Mouse (Mus musculus): Measurements from ENCODE around the gene Fto. TPM values are rescaled to one million over a fixed set of nuclear protein-coding genes. Genes with fewer than 3 reads are reported as not detected.

The Fto gene
- polyA plus RNA-seq, 1 experiment, result 11.9 TPM

DNA sequence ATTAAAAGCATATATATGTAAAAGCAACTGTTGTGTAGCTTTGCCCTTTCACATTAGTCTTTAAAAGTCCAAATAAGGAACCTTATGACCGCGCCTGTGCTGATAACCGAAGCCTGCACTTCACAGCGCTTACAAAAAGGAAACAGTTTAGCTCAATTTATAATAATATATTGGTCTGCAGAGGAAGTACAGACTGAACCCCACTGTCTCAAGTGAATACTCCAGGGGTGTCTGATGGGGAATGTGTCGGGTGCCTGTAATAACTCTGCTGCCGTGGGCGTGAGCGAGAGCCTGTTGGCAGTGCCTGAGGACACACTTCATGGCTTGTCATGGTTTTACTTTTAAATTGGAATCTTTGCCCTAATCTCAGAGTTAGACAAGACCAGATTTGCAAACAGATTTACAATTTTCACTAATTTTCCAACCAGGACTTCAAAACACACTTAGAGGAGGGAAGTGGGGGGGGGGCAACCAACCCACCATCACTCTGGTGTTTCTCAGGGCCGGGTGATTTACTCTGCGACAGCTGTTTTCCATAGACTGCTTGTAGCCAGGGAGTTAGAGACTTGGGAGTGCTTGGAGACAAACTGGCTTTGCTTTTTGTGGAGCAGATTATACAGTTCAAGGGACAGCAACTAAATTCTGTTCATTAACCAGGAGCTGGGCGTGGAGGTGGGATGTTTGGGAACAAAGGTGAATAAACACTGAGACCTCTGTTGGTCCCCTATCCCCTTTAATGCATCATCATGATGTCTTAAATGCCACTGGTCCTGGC lies 131.5 kb downstream of the Fto start:
- no peak for DNase-seq (ENCODE audit: low read depth in 1 of 2, low spot score in 2 of 2)

DNA sequence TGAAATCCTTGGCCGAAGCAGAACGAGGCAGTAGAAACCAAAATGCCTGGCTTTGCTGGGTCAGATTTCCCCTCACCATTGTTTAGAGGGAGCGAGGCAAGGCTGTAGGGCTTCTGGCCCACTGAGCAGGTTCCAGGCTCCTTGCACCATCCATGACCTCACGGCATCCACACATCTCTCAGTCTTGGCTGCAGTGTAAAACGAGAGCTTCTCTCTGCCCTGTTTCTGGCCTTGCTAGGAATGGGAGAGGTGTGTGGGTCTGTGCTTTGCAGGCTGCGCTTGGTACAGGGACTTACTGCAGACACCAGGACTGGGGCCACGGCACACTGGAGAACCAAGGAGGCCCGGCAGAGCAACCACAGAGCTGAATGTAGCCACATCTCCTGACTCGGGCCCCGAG lies 132.2 kb downstream of the Fto start:
- 91% methylated on average over 10 of the region's 10 CpGs for WGBS
- TF ChIP-seq POLR2A (IDR thresholded peaks at IDR 0.05; ENCODE audit: low read depth, low read length), result no peak
- no peak for TF ChIP-seq CTCF (IDR thresholded peaks at IDR 0.05; ENCODE audit: extremely low read depth, insufficient read depth, insufficient read length, insufficient replicate concordance)

More for the DNA sequence above, 131.5 kb downstream of the Fto start:
- no peak for TF ChIP-seq POLR2A (IDR thresholded peaks at IDR 0.05; ENCODE audit: low read depth, low read length)
- no peak for TF ChIP-seq CTCF (IDR thresholded peaks at IDR 0.05; ENCODE audit: extremely low read depth, insufficient read depth, insufficient read length, insufficient replicate concordance)
- H3K4me3 ChIP-seq (ENCODE audit: extremely low read depth, insufficient read depth, insufficient read length), result no peak overlapping the region
- no peaks in the 10 kb centered on the region for H3K4me1 ChIP-seq (ENCODE audit: control insufficient read depth, insufficient read depth, insufficient read length)
- 91% methylated on average over 11 of the region's 11 CpGs for WGBS
- H3K27ac ChIP-seq (ENCODE audit: insufficient read depth, low read length), result no peak overlapping the region
- H3K27me3 ChIP-seq (ENCODE audit: control insufficient read depth, insufficient read depth, low read length), result no peaks in the 10 kb centered on the region
- peaks cover 1% of the 10 kb centered on the region; the same call in 1 of the 2 replicates for H3K36me3 ChIP-seq (ENCODE audit: control insufficient read depth, insufficient read depth, low read length)

DNA sequence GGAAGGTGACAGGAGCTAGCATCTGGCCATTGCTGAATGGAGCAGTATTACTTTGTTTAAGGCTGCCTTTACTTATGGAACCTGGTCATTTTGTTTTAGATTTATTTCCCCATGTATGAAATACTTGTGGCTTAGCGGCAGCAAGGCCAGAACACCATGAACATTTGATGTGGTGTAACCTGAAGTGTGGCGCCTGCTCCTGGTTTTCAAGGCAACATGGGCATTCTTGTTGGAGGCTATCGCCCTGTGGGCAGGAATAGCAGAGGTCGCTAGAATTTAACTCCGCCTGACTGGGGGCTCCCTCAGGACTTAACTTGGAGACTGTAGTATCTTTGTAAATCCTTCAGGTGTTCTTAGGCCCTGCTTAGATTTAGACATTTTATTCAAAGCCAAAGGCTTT lies 132.7 kb downstream of the Fto start:
- no peak overlapping the region for H3K27ac ChIP-seq (ENCODE audit: insufficient read depth, low read length)

More for the DNA sequence above, 132.2 kb downstream of the Fto start:
- H3K4me3 ChIP-seq (ENCODE audit: extremely low read depth, insufficient read depth, insufficient read length), result no peak overlapping the region
- no peaks in the 10 kb centered on the region for H3K27me3 ChIP-seq (ENCODE audit: control insufficient read depth, insufficient read depth, low read length)
- no peak for DNase-seq (ENCODE audit: low read depth in 1 of 2, low spot score in 2 of 2)
- no peak overlapping the region for H3K27ac ChIP-seq (ENCODE audit: insufficient read depth, low read length)
- H3K36me3 ChIP-seq (ENCODE audit: control insufficient read depth, insufficient read depth, low read length), result peaks cover 1% of the 10 kb centered on the region; the same call in 1 of the 2 replicates
- H3K4me1 ChIP-seq (ENCODE audit: control insufficient read depth, insufficient read depth, insufficient read length), result no peaks in the 10 kb centered on the region

DNA sequence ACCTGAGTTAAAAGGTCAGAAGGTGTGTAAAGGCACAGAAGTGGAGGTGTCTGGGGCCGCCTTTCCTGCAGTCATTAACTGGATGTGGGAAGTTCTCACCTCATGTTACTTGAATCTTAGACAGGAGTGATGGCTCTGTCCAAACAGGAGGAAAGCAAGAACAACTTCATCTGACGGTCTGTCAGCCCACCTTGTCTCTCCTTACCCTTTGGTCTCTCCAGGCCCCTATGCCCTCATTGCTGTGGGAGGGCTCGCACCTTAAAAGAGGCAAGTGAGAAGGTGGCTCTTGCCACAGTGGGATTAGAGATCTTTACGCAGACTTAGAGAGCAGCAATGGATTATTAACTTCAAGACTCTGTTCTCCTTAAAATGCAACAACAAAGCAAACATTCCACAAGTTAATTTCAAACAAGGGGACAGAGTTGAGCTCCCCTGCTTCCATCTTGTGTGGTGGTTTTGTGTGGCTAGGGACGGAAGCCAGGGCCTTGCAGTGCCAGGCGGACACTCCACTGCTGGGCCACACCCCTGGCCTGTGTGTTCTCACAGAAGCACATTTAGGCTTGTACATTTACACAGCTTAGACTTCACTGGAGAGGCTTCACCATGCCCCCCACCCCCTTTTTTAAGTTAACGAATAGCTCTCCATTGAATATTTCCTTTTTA lies 135.5 kb downstream of the Fto start:
- H3K27ac ChIP-seq (ENCODE audit: insufficient read depth, low read length), result no peak overlapping the region
- H3K36me3 ChIP-seq (ENCODE audit: control insufficient read depth, insufficient read depth, low read length), result no peaks in the 10 kb centered on the region
- WGBS, result 96% methylated on average over 7 of the region's 7 CpGs
- H3K4me1 ChIP-seq (ENCODE audit: control insufficient read depth, insufficient read depth, insufficient read length), result no peaks in the 10 kb centered on the region
- DNase-seq (ENCODE audit: low read depth in 1 of 2, low spot score in 2 of 2), result no peak
- H3K4me3 ChIP-seq (ENCODE audit: extremely low read depth, insufficient read depth, insufficient read length), result no peak overlapping the region
- TF ChIP-seq CTCF (IDR thresholded peaks at IDR 0.05; ENCODE audit: extremely low read depth, insufficient read depth, insufficient read length, insufficient replicate concordance) (no peak), POLR2A (IDR thresholded peaks at IDR 0.05; ENCODE audit: low read depth, low read length) (no peak)
- H3K27me3 ChIP-seq (ENCODE audit: control insufficient read depth, insufficient read depth, low read length), result no peaks in the 10 kb centered on the region

More for the DNA sequence above, 132.7 kb downstream of the Fto start:
- DNase-seq (ENCODE audit: low read depth in 1 of 2, low spot score in 2 of 2), result no peak
- TF ChIP-seq CTCF (IDR thresholded peaks at IDR 0.05; ENCODE audit: extremely low read depth, insufficient read depth, insufficient read length, insufficient replicate concordance), result no peak
- TF ChIP-seq POLR2A (IDR thresholded peaks at IDR 0.05; ENCODE audit: low read depth, low read length), result no peak
- 95% methylated on average over 5 of the region's 5 CpGs for WGBS
- no peak overlapping the region for H3K4me3 ChIP-seq (ENCODE audit: extremely low read depth, insufficient read depth, insufficient read length)
- no peaks in the 10 kb centered on the region for H3K27me3 ChIP-seq (ENCODE audit: control insufficient read depth, insufficient read depth, low read length)
- H3K36me3 ChIP-seq (ENCODE audit: control insufficient read depth, insufficient read depth, low read length), result peaks cover 1% of the 10 kb centered on the region; the same call in 1 of the 2 replicates
- no peaks in the 10 kb centered on the region for H3K4me1 ChIP-seq (ENCODE audit: control insufficient read depth, insufficient read depth, insufficient read length)

DNA sequence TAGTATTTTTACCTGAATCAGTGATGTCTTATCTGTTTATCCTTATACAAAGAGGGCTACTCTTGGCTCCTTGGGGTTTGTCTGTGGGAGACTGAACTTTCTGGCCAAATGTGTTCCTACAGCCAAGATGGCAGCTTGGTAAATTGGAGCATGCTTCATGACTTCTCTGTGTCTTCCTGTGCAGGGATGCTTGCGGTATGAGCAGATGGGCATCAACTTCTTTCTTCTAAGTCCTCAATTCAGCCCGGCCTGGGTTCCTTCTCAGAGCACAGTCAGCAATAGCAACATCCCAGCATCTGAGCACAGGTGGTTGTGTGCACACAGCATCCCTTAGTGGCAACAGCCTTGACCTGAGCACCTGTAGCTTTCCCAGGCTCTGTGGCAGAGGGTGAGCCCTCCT lies 141.6 kb downstream of the Fto start:
- DNase-seq (ENCODE audit: low read depth in 1 of 2, low spot score in 2 of 2), result no peak
- Histone ChIP-seq H3K4me1 (ENCODE audit: control insufficient read depth, insufficient read depth, insufficient read length) (no peaks in the 10 kb centered on the region), H3K27me3 (ENCODE audit: control insufficient read depth, insufficient read depth, low read length) (no peaks in the 10 kb centered on the region), H3K4me3 (ENCODE audit: extremely low read depth, insufficient read depth, insufficient read length) (no peak overlapping the region), H3K27ac (ENCODE audit: insufficient read depth, low read length) (no peak overlapping the region), H3K36me3 (ENCODE audit: control insufficient read depth, insufficient read depth, low read length) (no peaks in the 10 kb centered on the region)
- TF ChIP-seq CTCF (IDR thresholded peaks at IDR 0.05; ENCODE audit: extremely low read depth, insufficient read depth, insufficient read length, insufficient replicate concordance) (no peak), POLR2A (IDR thresholded peaks at IDR 0.05; ENCODE audit: low read depth, low read length) (no peak)
- 98% methylated on average over 2 of the region's 2 CpGs for WGBS

DNA sequence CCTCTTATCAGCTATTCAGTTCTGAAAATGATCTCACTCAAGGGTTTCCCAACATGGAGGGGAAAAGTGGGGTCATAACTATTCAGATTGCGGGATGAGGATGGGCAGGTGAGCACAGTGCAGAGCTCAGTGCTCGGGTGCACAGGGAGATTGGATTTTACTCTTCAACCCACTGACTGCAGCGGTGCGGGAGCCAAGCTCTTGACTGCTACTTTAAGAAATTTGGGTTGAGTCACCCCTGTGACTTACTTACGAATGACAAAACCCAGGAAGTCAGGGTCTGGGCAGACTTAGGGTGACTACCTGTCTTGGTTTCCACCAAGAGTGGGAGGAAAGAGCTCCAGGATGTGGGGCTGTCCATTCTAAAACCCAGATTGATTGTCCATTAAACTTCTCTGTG lies 142.3 kb downstream of the Fto start:
- Histone ChIP-seq H3K27me3 (ENCODE audit: control insufficient read depth, insufficient read depth, low read length) (no peaks in the 10 kb centered on the region), H3K27ac (ENCODE audit: insufficient read depth, low read length) (no peak overlapping the region), H3K4me3 (ENCODE audit: extremely low read depth, insufficient read depth, insufficient read length) (no peak overlapping the region), H3K36me3 (ENCODE audit: control insufficient read depth, insufficient read depth, low read length) (no peaks in the 10 kb centered on the region), H3K4me1 (ENCODE audit: control insufficient read depth, insufficient read depth, insufficient read length) (no peaks in the 10 kb centered on the region)
- TF ChIP-seq CTCF (IDR thresholded peaks at IDR 0.05; ENCODE audit: extremely low read depth, insufficient read depth, insufficient read length, insufficient replicate concordance), result no peak
- no peak for TF ChIP-seq POLR2A (IDR thresholded peaks at IDR 0.05; ENCODE audit: low read depth, low read length)
- 92% methylated on average over 5 of the region's 5 CpGs for WGBS
- DNase-seq (ENCODE audit: low read depth in 1 of 2, low spot score in 2 of 2), result no peak

DNA sequence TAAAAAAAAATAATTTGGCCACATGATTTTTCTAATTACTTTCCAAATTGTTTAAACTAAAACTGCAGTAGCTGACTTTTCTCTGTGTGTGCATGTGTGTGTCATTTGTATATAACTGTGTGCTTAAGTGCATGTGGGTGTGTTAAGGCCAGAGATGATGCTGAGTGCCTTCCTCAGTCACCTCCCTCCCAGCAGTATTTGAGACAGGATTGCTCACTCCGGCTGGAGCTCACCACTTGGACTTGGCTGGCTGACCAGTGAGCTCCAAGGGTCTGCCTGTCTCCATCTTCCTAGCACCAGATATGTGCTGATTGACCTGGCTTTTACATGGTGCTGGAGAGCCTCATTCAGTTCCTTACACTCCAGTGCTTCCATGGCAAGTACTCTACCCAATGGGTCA lies 144.7 kb downstream of the Fto start:
- no peaks in the 10 kb centered on the region for H3K36me3 ChIP-seq (ENCODE audit: control insufficient read depth, insufficient read depth, low read length)
- TF ChIP-seq CTCF (IDR thresholded peaks at IDR 0.05; ENCODE audit: extremely low read depth, insufficient read depth, insufficient read length, insufficient replicate concordance), result no peak
- no peak for TF ChIP-seq POLR2A (IDR thresholded peaks at IDR 0.05; ENCODE audit: low read depth, low read length)

More for the DNA sequence above, 144.7 kb downstream of the Fto start:
- Histone ChIP-seq H3K4me1 (ENCODE audit: control insufficient read depth, insufficient read depth, insufficient read length) (no peaks in the 10 kb centered on the region), H3K4me3 (ENCODE audit: extremely low read depth, insufficient read depth, insufficient read length) (no peak overlapping the region), H3K27me3 (ENCODE audit: control insufficient read depth, insufficient read depth, low read length) (no peaks in the 10 kb centered on the region), H3K27ac (ENCODE audit: insufficient read depth, low read length) (no peak overlapping the region)
- DNase-seq (ENCODE audit: low read depth in 1 of 2, low spot score in 2 of 2), result no peak
- WGBS, result 97% methylated on average over 1 of the region's 1 CpGs
